Comparison of ENCODE assay signal across 8 mouse cellular contexts in genomic region chr6:115846640-115847411, GRCm38 (mm10). TPM values are rescaled to one million over a fixed set of nuclear protein-coding genes. Genes with fewer than 3 reads are reported as not detected.
DNase-seq lines count a peak whose midpoint lies in the region; ATAC-seq and TF ChIP-seq lines count a peak whose summit lies in the region.

No protein-coding gene starts in this region.

- H3K27ac ChIP-seq in heart, embryonic 10.5 days: no peak overlapping the region
- 0 out of 2 replicates have a peak overlapping the region, but pooled peaks have one; percentile 20 for H3K27ac ChIP-seq in heart, embryonic 13.5 days (replicated peaks)
- H3K27ac ChIP-seq in spleen, adult 2 months (ENCODE audit: insufficient read depth, low read length): no peak overlapping the region

- peaks cover 52% of the 10 kb centered on the region for H3K36me3 ChIP-seq in heart, embryonic 10.5 days
- peaks cover 62% of the 10 kb centered on the region for H3K36me3 ChIP-seq in heart, embryonic 13.5 days
- peaks cover 15% of the 10 kb centered on the region for H3K36me3 ChIP-seq in spleen, adult 2 months (ENCODE audit: control insufficient read depth, insufficient read depth, low read length)

- ATAC-seq in heart, embryonic 13.5 days (ENCODE audit: extremely low read depth, insufficient number of reproducible peaks, low FRiP score, low TSS enrichment): no peak

- TF ChIP-seq POLR2A in spleen, adult 2 months (IDR thresholded peaks at IDR 0.05; ENCODE audit: low read depth, low read length): no peak

- 38% methylated on average over 8 of the region's 8 CpGs for WGBS in heart, embryonic 10.5 days
- WGBS in heart, embryonic 13.5 days: 36% methylated on average over 8 of the region's 8 CpGs
- WGBS in spleen, adult 2 months: 26% methylated on average over 8 of the region's 8 CpGs

- DNase-seq in heart, adult 18-20 months: peak; percentile 68 to 80
- no peak for DNase-seq in heart, embryonic 10.5 days (ENCODE audit: low spot score)
- peak; percentile 81 for DNase-seq in adipocyte (ENCODE audit: low spot score)
- DNase-seq in embryo, embryonic 11 days: peak; percentile 58
- DNase-seq in layer of hippocampus, adult 11-12 months (ENCODE audit: low spot score): peak; percentile 77
- peak; percentile 82 for DNase-seq in lung, postnatal 10 days
- DNase-seq in spleen, adult 2 months (ENCODE audit: low read depth in 1 of 2, low spot score in 2 of 2): peak; percentile 59 to 61

- no peaks in the 10 kb centered on the region for H3K27me3 ChIP-seq in heart, embryonic 10.5 days (ENCODE audit: insufficient read depth, poor library complexity, severe bottlenecking)
- no peaks in the 10 kb centered on the region for H3K27me3 ChIP-seq in heart, embryonic 13.5 days (replicated peaks)
- no peaks in the 10 kb centered on the region for H3K27me3 ChIP-seq in spleen, adult 2 months (ENCODE audit: control insufficient read depth, insufficient read depth, low read length)

- no peak overlapping the region for H3K9ac ChIP-seq in heart, embryonic 13.5 days

- no peak overlapping the region for H3K4me2 ChIP-seq in heart, embryonic 13.5 days

- peak; percentile 36; the same call in 1 of the 2 replicates for TF ChIP-seq CTCF in spleen, adult 2 months (IDR thresholded peaks at IDR 0.05; ENCODE audit: extremely low read depth, insufficient read depth, insufficient read length, insufficient replicate concordance)

- H3K4me1 ChIP-seq in heart, embryonic 10.5 days: 0 out of 2 replicates have a peak, but pooled peaks cover 3% of the 10 kb centered on the region
- H3K4me1 ChIP-seq in heart, embryonic 13.5 days: peaks cover 16% of the 10 kb centered on the region
- peaks cover 4% of the 10 kb centered on the region; the same call in 1 of the 2 replicates for H3K4me1 ChIP-seq in spleen, adult 2 months (ENCODE audit: control insufficient read depth, insufficient read depth, insufficient read length)

- no peak overlapping the region for H3K4me3 ChIP-seq in heart, embryonic 10.5 days
- no peak overlapping the region for H3K4me3 ChIP-seq in heart, embryonic 13.5 days
- H3K4me3 ChIP-seq in spleen, adult 2 months (ENCODE audit: extremely low read depth, insufficient read depth, insufficient read length): no peak overlapping the region

- no peaks in the 10 kb centered on the region for H3K9me3 ChIP-seq in heart, embryonic 10.5 days
- no peaks in the 10 kb centered on the region for H3K9me3 ChIP-seq in heart, embryonic 13.5 days

RNA-seq across cellular contexts. Expression of gene Mbd4, which starts 6.3 kb away (rescaled TPM):
- total RNA-seq in heart, adult 18-20 months (2021): 1 to 10 TPM in 1 of 2 experiments, under 1 TPM in 1; 0.79 to 1.1 TPM
- 15.2 and 22.4 TPM in 2 replicates for polyA plus RNA-seq in heart, embryonic 10.5 days (2016; fragmentation: Nextera tagmentation; extraction: Ambion mirVana)
- 8.7 and 10.4 TPM in 2 replicates for polyA plus RNA-seq in heart, embryonic 13.5 days (2015; fragmentation: Nextera tagmentation; extraction: Ambion mirVana)
- 3.2 and 3.5 TPM in 2 replicates for polyA plus RNA-seq in spleen, adult 2 months (2012; rRNA removed)

RNA-seq across cellular contexts. Expression of gene Ift122, which starts 6.4 kb away (rescaled TPM):
- total RNA-seq in heart, adult 18-20 months (2021): 1 to 10 TPM; 6.5 to 7.4 TPM
- polyA plus RNA-seq in heart, embryonic 10.5 days (2016; fragmentation: Nextera tagmentation; extraction: Ambion mirVana): 27.0 and 31.3 TPM in 2 replicates
- polyA plus RNA-seq in heart, embryonic 13.5 days (2015; fragmentation: Nextera tagmentation; extraction: Ambion mirVana): 21.2 and 21.4 TPM in 2 replicates
- 4.5 and 4.6 TPM in 2 replicates for polyA plus RNA-seq in spleen, adult 2 months (2012; rRNA removed)

RNA-seq across cellular contexts. Expression of gene Efcab12, which starts 8.6 kb away (rescaled TPM):
- total RNA-seq in heart, adult 18-20 months (2021): under 1 TPM; 0.27 to 0.54 TPM
- 0.46 and 0.74 TPM in 2 replicates for polyA plus RNA-seq in heart, embryonic 10.5 days (2016; fragmentation: Nextera tagmentation; extraction: Ambion mirVana)
- 0.46 and 0.53 TPM in 2 replicates for polyA plus RNA-seq in heart, embryonic 13.5 days (2015; fragmentation: Nextera tagmentation; extraction: Ambion mirVana)
- polyA plus RNA-seq in spleen, adult 2 months (2012; rRNA removed): 0.06 and 0.15 TPM in 2 replicates

RNA-seq across cellular contexts. Expression of gene Rpl32, which starts 38.3 kb away (rescaled TPM):
- total RNA-seq in heart, adult 18-20 months (2021): 100 to 1,000 TPM; 616 to 693 TPM
- 1,266 and 1,290 TPM in 2 replicates for polyA plus RNA-seq in heart, embryonic 10.5 days (2016; fragmentation: Nextera tagmentation; extraction: Ambion mirVana)
- polyA plus RNA-seq in heart, embryonic 13.5 days (2015; fragmentation: Nextera tagmentation; extraction: Ambion mirVana): 1,371 and 1,440 TPM in 2 replicates
- polyA plus RNA-seq in spleen, adult 2 months (2012; rRNA removed): 463 and 551 TPM in 2 replicates
